Mouse (Mus musculus) G1E (cell line): ENCODE data around the gene Trappc13.

Source experiments
- CTCF ChIP-seq: IDR thresholded peaks from 2 replicates; pipeline ENCODE4 v1.5.1; 2012; ENCODE audit warnings: low read depth, low read length, inconsistent platforms, mixed read lengths
- GATA1 ChIP-seq: IDR thresholded peaks from 2 replicates; pipeline ENCODE4 v1.6.1; 2012; ENCODE audit warnings: borderline replicate concordance, low read length, inconsistent platforms, mixed read lengths
- TAL1 ChIP-seq: conservative IDR thresholded peaks from 2 replicates; pipeline ENCODE4 v1.6.1; 2012; ENCODE audit warnings: low read depth, low read length, inconsistent platforms, mixed read lengths

GRCm38 (mm10) chr13:104154180-104154579, 24.1 kb downstream of the Trappc13 start:
- no peak for TF ChIP-seq CTCF
- TF ChIP-seq GATA1, result no peak
- TF ChIP-seq TAL1, result no peak
